Mouse (Mus musculus): Measurements from ENCODE around the gene Tmem258.

The Tmem258 gene

DNA sequence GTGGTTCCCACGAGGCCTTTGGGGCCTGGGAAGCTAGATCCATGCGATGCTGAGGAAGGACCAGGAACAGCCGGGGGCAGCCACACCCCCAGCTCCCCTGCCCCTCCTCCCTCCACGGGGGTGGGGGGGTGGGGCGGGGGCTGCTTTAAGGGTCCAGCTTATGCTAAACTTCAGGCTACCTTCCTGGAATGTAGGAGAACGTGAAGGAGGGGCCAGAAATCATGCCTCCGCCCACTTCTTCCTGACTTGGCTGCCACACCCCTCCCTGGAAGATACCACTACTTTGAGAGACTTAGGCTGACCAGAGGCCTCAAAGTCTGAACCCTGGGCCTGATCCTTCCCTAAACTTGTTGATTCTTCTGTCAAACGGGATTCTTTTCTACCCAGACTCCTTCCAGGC lies 18.8 kb downstream of the Tmem258 start:
- no peak for DNase-seq (ENCODE audit: low read depth, low spot score)

DNA sequence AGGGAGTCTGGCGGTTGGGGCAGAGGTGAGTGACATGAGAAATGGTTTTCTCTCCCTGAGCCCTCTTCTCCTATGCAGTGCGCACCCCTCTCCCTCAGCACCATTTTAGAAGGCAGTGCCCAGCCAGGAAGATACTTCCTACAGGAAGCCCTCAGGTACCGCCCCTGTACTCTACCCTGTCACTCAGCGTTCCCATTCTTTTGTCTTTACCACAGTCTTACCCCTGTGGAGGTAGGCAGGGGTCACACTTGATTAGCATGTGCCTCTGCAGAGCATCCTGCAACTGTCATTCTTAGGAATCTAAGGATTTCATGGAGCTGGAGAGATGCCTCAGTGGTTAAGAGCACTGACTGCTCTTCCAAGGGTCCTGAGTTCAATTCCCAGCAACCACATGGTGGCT lies 19.7 kb downstream of the Tmem258 start:
- no peak for DNase-seq (ENCODE audit: low read depth, low spot score)

DNA sequence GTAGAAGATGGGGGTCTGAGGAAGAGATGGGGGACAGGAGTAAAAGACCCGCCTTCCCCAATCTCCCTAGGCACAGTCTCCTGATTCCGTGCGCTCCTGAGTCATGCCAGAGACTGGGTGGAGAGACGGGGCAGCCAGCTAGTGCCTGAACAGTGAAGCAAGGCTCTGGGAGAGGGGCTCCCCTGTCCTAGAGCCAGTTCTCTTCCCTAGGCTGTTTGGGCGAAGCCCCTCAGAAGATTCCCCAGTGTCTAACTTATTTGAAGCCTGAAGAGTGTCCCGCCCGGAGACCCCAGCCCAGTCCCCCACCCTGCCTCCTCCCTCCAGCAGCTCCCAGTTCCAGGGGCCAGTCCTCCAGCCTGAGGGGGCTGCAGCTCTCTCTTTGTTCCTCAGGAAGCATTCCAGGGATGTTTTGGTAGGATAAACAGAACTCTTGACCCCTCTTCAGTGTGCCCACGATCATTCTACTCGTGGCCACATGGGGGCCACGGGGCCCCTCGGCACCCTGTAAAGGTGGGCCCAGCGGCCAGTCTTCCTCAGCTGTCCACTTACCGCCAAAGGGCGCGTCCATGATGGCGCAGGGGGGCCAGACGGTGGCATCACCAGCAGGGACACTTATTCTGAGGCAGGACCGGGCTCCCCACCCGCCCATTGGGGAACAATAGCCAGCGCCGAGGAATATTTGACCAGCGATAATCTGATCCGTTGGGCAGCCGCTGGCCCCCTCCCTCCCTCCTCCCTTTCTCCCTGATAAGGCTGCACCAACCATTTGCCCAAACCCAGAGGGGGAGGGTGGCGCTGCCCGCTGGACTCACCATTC lies 21.0 kb downstream of the Tmem258 start:
- no peak for DNase-seq (ENCODE audit: low read depth, low spot score)

DNA sequence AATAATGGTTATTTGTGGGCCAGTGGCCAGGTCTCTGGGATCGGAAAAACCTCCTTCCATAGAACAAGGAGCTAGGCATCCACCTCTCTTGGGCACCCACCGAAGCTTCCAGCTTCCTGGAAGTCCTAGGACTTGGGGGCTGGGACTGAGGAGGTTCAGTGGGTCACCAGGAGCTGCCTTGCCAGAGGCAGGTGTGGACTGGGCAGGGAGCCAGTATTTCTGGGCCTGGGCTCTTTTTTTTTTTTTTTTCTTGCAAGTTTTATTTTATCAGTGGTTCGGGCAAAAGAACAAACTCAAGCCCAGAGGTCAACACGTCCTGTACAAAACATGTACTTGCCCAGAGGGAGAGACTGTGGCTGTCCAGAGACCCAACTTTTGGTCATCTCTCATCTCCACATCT lies 22.0 kb downstream of the Tmem258 start:
- DNase-seq (ENCODE audit: low read depth, low spot score), result no peak

DNA sequence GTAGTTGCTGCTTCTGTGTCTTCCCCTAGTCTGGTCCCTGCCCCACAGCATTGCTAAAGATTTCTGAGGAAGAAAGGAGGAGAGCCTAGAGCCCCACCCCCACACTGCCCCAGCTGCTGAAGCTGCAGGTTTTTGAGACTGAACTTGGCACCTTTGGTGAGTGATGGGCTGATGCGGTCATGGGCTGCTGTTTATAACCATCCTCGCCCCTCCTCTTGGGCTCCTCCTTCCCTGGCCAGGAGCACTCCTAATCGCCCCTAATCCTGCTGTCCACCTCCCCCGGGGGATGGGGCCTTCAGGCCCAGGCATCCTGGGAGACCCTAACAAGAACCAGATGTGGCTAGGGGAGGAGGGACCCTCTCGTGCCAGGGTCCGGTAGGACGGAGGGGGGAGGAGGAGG lies 27.2 kb downstream of the Tmem258 start:
- no peak for DNase-seq (ENCODE audit: low read depth, low spot score)

DNA sequence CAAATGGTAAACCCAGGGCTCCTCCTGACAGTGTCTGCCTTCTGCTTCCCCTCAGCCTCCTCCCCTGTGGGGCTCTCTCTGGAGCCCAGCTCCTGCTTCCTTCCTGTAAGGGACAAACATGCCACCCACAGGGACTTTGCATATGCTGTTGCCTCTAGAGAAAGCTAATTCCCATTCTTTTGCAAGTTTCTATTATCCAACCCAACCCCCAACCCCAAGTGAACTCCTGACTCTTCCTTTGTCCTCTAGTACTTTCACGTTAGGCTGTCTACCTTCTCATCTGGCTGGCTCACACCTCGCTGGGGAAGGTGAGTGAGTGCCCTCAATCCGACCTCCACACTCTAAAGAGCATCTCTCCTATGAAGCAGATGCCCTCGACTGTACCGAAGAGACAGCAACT lies 28.1 kb downstream of the Tmem258 start:
- no peak for DNase-seq (ENCODE audit: low read depth, low spot score)

DNA sequence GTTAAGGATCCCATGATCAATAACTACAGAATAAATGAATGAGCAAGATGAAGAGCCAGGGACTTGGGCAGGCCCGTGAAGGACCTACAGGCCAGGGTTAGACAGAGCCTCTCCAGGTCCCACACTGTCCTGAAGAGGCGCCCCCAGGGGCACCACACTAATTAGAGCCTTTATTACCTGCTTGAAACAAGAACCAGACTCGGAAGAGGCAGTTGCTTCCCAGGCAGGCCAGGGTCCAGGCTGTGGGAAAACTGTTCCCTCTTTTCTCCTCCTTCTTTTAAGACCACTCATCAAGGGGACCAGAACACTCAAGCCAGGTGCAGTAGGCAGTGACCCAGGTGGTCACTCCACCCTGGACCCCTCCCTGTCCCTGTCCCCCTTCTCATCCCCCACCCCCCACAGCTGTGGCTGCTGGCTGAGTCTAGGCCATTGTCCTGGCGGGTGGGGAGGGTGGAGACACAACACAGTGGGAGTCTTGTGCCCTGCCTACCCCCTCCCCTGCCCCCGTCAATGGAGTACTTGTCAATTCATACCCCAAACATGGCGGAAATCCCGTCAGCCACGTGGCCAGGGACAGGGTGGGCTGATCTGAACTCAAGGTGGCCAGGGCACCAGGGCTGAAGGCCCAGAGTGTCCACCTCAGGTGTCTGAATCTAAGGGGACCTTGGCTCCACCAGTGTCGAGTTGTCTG lies 28.7 kb downstream of the Tmem258 start:
- DNase-seq (ENCODE audit: low read depth, low spot score), result no peak

DNA sequence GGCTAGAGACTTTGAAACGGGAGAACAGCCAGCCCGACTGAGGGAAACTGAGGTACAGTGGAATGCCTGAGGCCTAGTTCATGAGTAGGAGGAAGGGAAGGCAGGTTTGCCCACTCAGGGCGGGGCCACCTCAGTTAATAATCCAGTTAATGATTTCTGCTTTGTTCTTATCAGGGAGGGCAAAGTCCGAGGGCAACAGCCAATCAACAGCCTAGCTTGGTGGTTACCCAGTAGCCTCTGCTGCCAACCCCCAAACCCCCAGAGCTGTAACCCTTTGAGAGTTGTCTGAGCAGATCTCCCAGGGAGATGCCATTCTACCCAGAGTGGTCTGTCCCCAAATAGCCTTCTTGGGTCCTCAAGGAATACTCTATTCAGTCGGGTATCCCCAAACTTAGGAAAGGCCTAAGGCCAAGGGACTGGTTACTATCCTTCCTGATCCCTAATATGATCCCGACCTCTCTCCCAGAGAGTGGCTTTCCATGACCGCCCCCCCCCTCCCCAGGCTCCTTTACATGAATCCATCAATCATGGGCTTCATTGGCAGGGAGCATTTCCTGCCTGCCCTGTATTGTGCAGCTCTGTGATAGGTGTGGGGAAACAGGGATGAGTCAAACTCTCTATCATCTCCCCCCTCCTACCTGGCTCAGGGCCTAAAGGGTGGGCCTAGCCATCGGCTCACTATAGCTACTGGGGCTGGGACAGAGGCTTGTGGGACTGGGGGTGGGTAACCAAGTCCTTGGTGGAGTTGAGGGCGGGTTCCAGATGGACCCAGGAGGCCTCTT lies 32.2 kb downstream of the Tmem258 start:
- no peak for DNase-seq (ENCODE audit: low read depth, low spot score)

DNA sequence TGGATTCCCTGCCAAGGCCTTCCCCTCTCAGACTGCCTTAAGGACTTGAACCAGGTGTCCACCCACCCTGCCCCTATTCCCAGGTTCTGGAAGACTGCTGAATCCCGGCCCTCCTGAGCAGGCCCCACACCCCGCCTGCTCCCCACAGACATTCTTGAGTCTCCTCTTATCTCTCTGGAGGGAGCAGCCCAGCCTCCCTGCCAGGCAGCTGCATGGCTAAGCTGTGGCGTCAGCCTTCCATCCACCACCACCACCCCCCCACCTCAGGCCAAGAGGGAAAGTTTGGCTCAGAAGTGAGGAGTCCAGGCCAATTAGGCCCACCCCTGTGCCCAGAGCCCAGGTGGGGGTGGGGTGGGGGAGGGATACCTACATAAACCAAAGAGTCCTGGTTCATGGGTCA lies 34.7 kb downstream of the Tmem258 start:
- no peak for DNase-seq (ENCODE audit: low read depth, low spot score)

DNA sequence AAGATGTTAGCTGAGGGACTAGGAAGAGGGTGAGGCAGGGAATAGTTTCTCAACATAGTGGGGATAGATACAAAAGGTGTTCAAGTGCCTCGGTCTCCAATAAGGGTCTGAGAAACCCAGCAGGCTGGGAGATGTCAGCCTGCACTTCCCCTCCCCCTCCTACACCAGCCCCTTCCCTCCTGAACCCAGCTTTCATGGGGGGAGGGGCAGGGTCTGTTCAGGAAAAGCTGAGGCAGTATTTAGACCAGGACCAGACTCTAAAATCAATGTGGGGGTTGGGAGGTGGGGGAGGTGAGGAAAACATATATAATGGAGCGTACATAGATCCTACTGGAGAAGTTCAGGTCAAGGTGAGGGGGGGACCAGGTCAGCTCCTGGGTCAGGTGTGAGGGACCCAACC lies 35.6 kb downstream of the Tmem258 start:
- DNase-seq (ENCODE audit: low read depth, low spot score), result no peak

DNA sequence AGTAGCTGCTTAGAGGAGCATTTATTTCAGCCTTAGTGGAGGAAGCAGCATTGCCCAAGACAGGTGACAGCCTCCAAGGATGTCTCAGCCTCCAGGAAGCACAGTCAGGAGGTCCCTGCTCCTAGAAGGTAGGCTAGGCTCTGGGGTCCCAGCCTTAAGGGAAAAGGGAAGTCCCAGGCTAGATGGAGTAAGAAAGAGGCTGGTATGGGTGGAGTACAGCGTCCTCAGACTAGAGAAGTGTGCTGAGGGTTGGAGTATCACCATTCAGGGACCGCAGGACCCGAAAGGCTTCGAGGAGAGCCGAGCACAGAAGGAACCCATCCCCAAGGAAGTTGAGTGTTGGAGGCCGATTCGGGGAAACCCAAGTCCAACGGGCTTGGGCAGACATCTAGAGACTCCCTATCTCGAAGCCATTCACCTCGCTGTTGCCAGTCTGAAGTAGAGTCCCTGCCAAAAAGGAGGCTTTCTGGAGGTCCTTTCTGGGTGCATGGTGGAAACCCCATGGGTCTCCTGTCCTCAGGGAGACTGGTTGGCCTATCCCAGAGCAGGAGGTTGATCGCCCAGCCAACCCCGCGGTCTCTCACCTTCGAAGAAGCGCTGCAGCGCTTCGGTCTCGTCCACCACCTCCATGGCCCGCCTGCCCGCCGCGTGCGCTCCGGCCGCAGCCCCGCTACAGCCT lies 36.3 kb downstream of the Tmem258 start:
- no peak for DNase-seq (ENCODE audit: low read depth, low spot score)

DNA sequence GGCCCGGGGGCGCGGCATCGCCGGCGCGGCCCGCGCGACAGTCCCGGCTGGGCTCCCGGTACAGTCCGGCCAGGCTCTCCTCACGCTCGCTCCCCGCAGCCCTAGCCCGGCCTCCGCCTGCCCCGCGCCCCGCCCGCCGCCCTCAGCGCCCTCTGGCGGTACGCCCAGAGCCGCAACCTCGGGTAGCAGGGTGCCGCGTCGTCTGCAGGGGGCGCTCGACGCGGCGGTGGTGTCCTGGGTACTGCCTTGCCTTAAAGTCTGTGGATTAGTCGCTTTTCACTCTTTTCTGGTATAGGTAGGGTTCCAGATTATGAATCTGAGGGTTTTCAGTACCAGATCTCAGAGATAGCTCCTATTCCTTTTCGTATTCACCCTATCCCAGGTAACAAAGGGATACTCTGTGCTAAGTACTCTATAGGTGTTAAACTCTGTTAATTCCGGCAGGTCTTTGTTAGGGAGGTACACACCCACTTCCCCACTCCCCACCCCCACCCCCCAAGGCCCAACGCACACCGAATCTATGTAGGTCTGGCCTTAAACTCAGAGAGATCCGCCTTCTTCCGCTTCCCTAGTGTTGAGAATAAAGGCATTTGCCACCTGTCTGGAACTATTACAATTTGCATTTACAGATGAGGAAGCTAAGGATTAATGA lies 37.0 kb downstream of the Tmem258 start, which contains the start of gene Myrf:
Gene Myrf (minus strand): TSS at position 95 of the 652 bp plus-strand sequence.
- DNase-seq (ENCODE audit: low read depth, low spot score), result peak; percentile 21

DNA sequence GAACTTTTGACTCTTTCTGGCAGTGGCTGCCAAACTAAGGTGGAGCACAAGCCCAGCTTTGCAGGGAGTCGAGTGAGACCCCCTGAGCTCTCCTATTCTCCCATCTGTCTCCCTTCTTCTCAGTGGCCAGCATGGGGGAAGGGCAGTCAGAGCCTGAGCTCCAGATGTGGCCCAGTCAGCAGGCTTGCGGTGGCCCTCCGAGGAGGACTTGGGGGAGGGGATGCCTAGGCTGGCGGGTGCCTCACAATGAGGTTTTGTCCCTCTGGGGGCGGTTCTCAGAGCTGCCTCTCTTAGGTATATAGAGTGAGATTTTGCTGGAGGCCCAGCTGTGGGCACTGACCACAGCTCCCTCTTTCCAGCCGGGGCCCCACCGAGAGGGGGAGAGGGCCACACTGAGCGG lies 39.1 kb downstream of the Tmem258 start:
- DNase-seq (ENCODE audit: low read depth, low spot score), result no peak

DNA sequence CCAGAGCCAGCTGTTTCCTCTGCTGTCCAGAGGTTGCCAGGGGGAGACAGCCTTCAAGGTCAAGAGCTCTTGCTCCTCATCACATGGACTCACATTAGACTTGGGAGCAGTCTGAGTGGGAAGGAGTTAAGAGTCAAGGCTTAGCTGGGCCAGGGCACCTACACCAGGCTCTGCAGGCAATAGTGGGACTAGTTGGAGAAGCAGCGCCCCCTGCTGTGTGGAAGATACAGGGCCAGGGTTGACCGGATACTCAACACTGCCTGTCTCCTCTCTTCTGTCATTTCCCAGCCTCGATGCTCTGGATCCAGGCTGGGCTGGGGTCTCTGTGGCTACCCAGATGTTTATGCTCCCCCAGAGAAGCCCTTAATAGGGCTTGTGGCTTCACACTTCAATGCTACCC lies 40.4 kb downstream of the Tmem258 start:
- DNase-seq (ENCODE audit: low read depth, low spot score), result no peak

DNA sequence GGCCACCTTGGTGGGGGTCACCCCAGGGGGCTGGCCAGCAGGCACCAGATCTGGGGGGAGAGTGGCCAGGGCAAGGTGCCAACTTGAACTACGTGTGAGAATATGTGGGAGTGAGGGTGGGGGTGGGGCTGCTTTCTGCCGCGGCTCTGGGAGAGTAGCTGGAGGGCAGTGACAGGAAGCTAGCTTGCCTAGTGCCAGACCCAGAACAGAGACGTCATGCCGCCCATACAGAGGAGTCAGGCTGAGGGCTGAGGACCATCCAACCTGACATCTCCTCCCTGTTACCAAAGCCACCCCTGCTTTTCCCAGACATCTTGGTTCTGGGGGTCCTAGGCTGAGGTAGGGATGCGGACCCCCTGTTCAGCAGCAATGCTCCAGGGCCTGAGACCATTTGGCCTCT lies 43.4 kb downstream of the Tmem258 start:
- DNase-seq (ENCODE audit: low read depth, low spot score), result no peak

DNA sequence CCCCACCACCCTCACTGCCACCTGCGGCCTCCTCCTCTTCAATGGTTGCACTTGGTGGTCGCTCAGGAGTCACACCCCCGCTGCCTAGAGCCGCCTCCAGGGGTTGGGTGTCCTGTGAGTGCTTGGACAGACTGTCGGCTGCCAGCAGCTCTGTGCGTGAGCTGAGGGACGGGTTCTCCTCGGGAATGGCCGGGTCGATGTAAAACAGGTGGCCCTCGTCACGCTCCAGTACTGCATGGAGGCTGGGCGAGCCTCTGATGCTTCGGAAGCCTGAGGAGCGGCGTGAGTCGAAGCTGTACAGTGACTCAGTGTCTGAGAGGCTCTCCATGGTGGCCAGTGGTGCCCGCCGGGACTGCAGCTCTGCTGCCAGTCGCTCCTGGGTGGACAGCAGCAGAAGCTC lies 44.3 kb downstream of the Tmem258 start:
- DNase-seq (ENCODE audit: low read depth, low spot score), result no peak
